ENCODE assay signal across 14 mouse cellular contexts in genomic region chr12:105109406-105109805, GRCm38 (mm10). TPM values are rescaled to one million over a fixed set of nuclear protein-coding genes. Genes with fewer than 3 reads are reported as not detected.
DNase-seq lines count a peak whose midpoint lies in the region; ATAC-seq and TF ChIP-seq lines count a peak whose summit lies in the region.
"Had no signal": no experiment of that assay in that cellular context is flagged by ENCODE, and none has a peak within 500 bp of the region (broad histone marks: within the 10 kb centered on the region; RNA-seq: fewer than 3 reads in every experiment).

No protein-coding gene starts in this region.

- no peaks in the 10 kb centered on the region for H3K79me2 ChIP-seq in heart, adult 2 months (replicated peaks; ENCODE audit: control insufficient read depth, insufficient read depth, low read length)

- 35% methylated on average over 3 of the region's 3 CpGs for WGBS in heart, embryonic 11.5 days (ENCODE audit: insufficient replicate concordance)
- 22% methylated on average over 3 of the region's 3 CpGs for WGBS in heart, adult 2 months
- 52% methylated on average over 3 of the region's 3 CpGs for WGBS in limb, embryonic 15.5 days
- 87% methylated on average over 3 of the region's 3 CpGs for WGBS in limb, embryonic 10.5 days
- WGBS in intestine, embryonic 15.5 days = 61% methylated on average over 3 of the region's 3 CpGs

- no peak for TF ChIP-seq POLR2A in heart, adult 2 months (IDR thresholded peaks at IDR 0.05; ENCODE audit: insufficient read depth, low read depth, low read length)

- no peak overlapping the region for H3K4me2 ChIP-seq in heart, embryonic 11.5 days
- no peak overlapping the region for H3K4me2 ChIP-seq in limb, embryonic 15.5 days
- no peak overlapping the region for H3K4me2 ChIP-seq in intestine, embryonic 15.5 days (replicated peaks)
- H3K4me2 ChIP-seq: limb, embryonic 13.5 days; midbrain, embryonic 13.5 days had no signal

- no peak for DNase-seq in heart, adult 2 months
- DNase-seq in limb, embryonic 10.5 days (ENCODE audit: low spot score) = no peak
- peak; percentile 7 for DNase-seq in heart, postnatal 4 days
- peak; percentile 66 for DNase-seq in telencephalon, adult 2 months (ENCODE audit: low read depth, low spot score)
- DNase-seq: cerebellum, adult 9-10 months; gastrocnemius, postnatal 25 days; kidney, adult 18-20 months had no signal

- ATAC-seq in heart, embryonic 11.5 days (replicated peaks; ENCODE audit: insufficient number of reproducible peaks, low FRiP score, low TSS enrichment) = no peak
- ATAC-seq in limb, embryonic 15.5 days (ENCODE audit: insufficient number of reproducible peaks, low FRiP score, low TSS enrichment, low read depth) = no peak
- no peak for ATAC-seq in intestine, embryonic 15.5 days
- ATAC-seq: midbrain, embryonic 13.5 days had no signal

- H3K4me3 ChIP-seq in heart, embryonic 11.5 days (ENCODE audit: low read depth, low read length) = no peak overlapping the region
- no peak overlapping the region for H3K4me3 ChIP-seq in heart, adult 2 months
- H3K4me3 ChIP-seq in limb, embryonic 15.5 days = no peak overlapping the region
- no peak overlapping the region for H3K4me3 ChIP-seq in limb, embryonic 10.5 days
- no peak overlapping the region for H3K4me3 ChIP-seq in intestine, embryonic 15.5 days (replicated peaks)
- H3K4me3 ChIP-seq: limb, embryonic 13.5 days; midbrain, embryonic 13.5 days had no signal

- peak overlapping the region; percentile 43; the same call in 1 of the 2 replicates for H3K9ac ChIP-seq in heart, embryonic 11.5 days (ENCODE audit: low read depth, low read length)
- H3K9ac ChIP-seq in heart, adult 2 months (ENCODE audit: low read depth, low read length) = no peak overlapping the region
- H3K9ac ChIP-seq in limb, embryonic 15.5 days = no peak overlapping the region
- no peak overlapping the region for H3K9ac ChIP-seq in intestine, embryonic 15.5 days
- H3K9ac ChIP-seq: limb, embryonic 13.5 days; midbrain, embryonic 13.5 days had no signal

- H3K9me3 ChIP-seq in heart, embryonic 11.5 days (replicated peaks; ENCODE audit: control insufficient read depth, low read length) = no peaks in the 10 kb centered on the region
- no peaks in the 10 kb centered on the region for H3K9me3 ChIP-seq in limb, embryonic 15.5 days
- no peaks in the 10 kb centered on the region for H3K9me3 ChIP-seq in limb, embryonic 10.5 days (replicated peaks)
- no peaks in the 10 kb centered on the region for H3K9me3 ChIP-seq in intestine, embryonic 15.5 days
- H3K9me3 ChIP-seq: limb, embryonic 13.5 days; midbrain, embryonic 13.5 days had no signal

- peaks cover 16% of the 10 kb centered on the region for H3K4me1 ChIP-seq in heart, embryonic 11.5 days (ENCODE audit: control insufficient read depth, insufficient read depth, low read length)
- no peaks in the 10 kb centered on the region; the same call in 1 of the 2 replicates for H3K4me1 ChIP-seq in heart, adult 2 months (ENCODE audit: control insufficient read depth, insufficient read depth, low read length)
- peaks cover 36% of the 10 kb centered on the region for H3K4me1 ChIP-seq in limb, embryonic 15.5 days
- peaks cover 25% of the 10 kb centered on the region for H3K4me1 ChIP-seq in limb, embryonic 10.5 days
- no peaks in the 10 kb centered on the region for H3K4me1 ChIP-seq in intestine, embryonic 15.5 days (replicated peaks)

- H3K36me3 ChIP-seq in heart, embryonic 11.5 days (ENCODE audit: control insufficient read depth, insufficient read depth, low read length) = no peaks in the 10 kb centered on the region
- H3K36me3 ChIP-seq in heart, adult 2 months (ENCODE audit: control insufficient read depth, insufficient read depth, low read length) = no peaks in the 10 kb centered on the region
- no peaks in the 10 kb centered on the region for H3K36me3 ChIP-seq in limb, embryonic 15.5 days
- H3K36me3 ChIP-seq in limb, embryonic 10.5 days = no peaks in the 10 kb centered on the region
- no peaks in the 10 kb centered on the region for H3K36me3 ChIP-seq in intestine, embryonic 15.5 days
- H3K36me3 ChIP-seq: limb, embryonic 13.5 days; midbrain, embryonic 13.5 days had no signal

- intact Hi-C loops in heart, adult 2 months (cut with DNase I) = no loop called here

- H3K27me3 ChIP-seq in heart, embryonic 11.5 days (ENCODE audit: control insufficient read depth, insufficient read depth, low read length) = no peaks in the 10 kb centered on the region
- no peaks in the 10 kb centered on the region for H3K27me3 ChIP-seq in heart, adult 2 months (ENCODE audit: control insufficient read depth, insufficient read depth, low read length)
- no peaks in the 10 kb centered on the region for H3K27me3 ChIP-seq in limb, embryonic 15.5 days
- H3K27me3 ChIP-seq in limb, embryonic 10.5 days (ENCODE audit: low read depth, poor library complexity, severe bottlenecking) = no peaks in the 10 kb centered on the region
- no peaks in the 10 kb centered on the region for H3K27me3 ChIP-seq in intestine, embryonic 15.5 days (replicated peaks)
- H3K27me3 ChIP-seq: limb, embryonic 13.5 days had no signal

- no peak for TF ChIP-seq CTCF in heart, adult 2 months (IDR thresholded peaks at IDR 0.05)

- 0 out of 2 replicates have a peak overlapping the region, but pooled peaks have one; percentile 41 for H3K27ac ChIP-seq in heart, embryonic 11.5 days (ENCODE audit: low read depth, low read length)
- no peak overlapping the region for H3K27ac ChIP-seq in heart, adult 2 months
- peak overlapping the region; percentile 27; the same call in 1 of the 2 replicates for H3K27ac ChIP-seq in limb, embryonic 15.5 days
- H3K27ac ChIP-seq in limb, embryonic 10.5 days = no peak overlapping the region
- H3K27ac ChIP-seq in intestine, embryonic 15.5 days = no peak overlapping the region
- H3K27ac ChIP-seq: limb, embryonic 13.5 days; midbrain, embryonic 13.5 days had no signal

- TF ChIP-seq EP300 in heart, adult 2 months (IDR thresholded peaks at IDR 0.05; ENCODE audit: insufficient read depth, low read depth, low read length) = no peak

RNA-seq across cellular contexts. Expression of gene Tcl1b2, which starts 36.4 kb away (rescaled TPM):
- polyA plus RNA-seq in heart, embryonic 11.5 days (2014; fragmentation: Nextera tagmentation; extraction: Ambion mirVana) = not detected in 2 replicates
- total RNA-seq in heart, adult 2 months (2021) = not detected
- polyA plus RNA-seq in heart, adult 2 months (2012; rRNA removed) = not detected in 2 replicates
- not detected in 2 replicates for polyA plus RNA-seq in limb, embryonic 15.5 days (2015; fragmentation: Nextera tagmentation; extraction: Ambion mirVana)
- polyA plus RNA-seq in limb, embryonic 10.5 days (2016; fragmentation: Nextera tagmentation; extraction: Ambion mirVana) = not detected in 2 replicates
- total RNA-seq in heart, postnatal 4 days (2021) = not detected
- polyA plus RNA-seq in intestine, embryonic 15.5 days (2015; fragmentation: Nextera tagmentation; extraction: Ambion mirVana) = not detected in 2 replicates
- total RNA-seq: adrenal gland, postnatal 36 days; gastrocnemius, postnatal 25 days had no signal
- polyA plus RNA-seq: limb, embryonic 13.5 days; lung, embryonic 16.5 days; midbrain, embryonic 13.5 days had no signal

RNA-seq across cellular contexts. Expression of gene Tcl1b1, which starts 50.1 kb away (rescaled TPM):
- not detected in 2 replicates for polyA plus RNA-seq in heart, embryonic 11.5 days (2014; fragmentation: Nextera tagmentation; extraction: Ambion mirVana)
- not detected for total RNA-seq in heart, adult 2 months (2021)
- polyA plus RNA-seq in heart, adult 2 months (2012; rRNA removed) = not detected in 2 replicates
- not detected in 2 replicates for polyA plus RNA-seq in limb, embryonic 15.5 days (2015; fragmentation: Nextera tagmentation; extraction: Ambion mirVana)
- not detected in 2 replicates for polyA plus RNA-seq in limb, embryonic 10.5 days (2016; fragmentation: Nextera tagmentation; extraction: Ambion mirVana)
- not detected for total RNA-seq in heart, postnatal 4 days (2021)
- not detected in 2 replicates for polyA plus RNA-seq in intestine, embryonic 15.5 days (2015; fragmentation: Nextera tagmentation; extraction: Ambion mirVana)
- total RNA-seq: adrenal gland, postnatal 36 days; gastrocnemius, postnatal 25 days had no signal
- polyA plus RNA-seq: limb, embryonic 13.5 days; lung, embryonic 16.5 days; midbrain, embryonic 13.5 days had no signal

Comparison
In these comparisons a context has a peak if more than half of its experiments do, and no peak if none do; other contexts are left out.
1. H3K27ac ChIP-seq: peak in heart, embryonic 11.5 days (single experiment) and limb, embryonic 15.5 days (single experiment); none in heart, adult 2 months (single experiment), limb, embryonic 10.5 days (single experiment) and intestine, embryonic 15.5 days (single experiment).
2. DNase-seq: peak in heart, postnatal 4 days (single experiment) and telencephalon, adult 2 months (single experiment); none in heart, adult 2 months (0 of 2) and limb, embryonic 10.5 days (single experiment).